Mouse (Mus musculus): ENCODE results near the gene Aadacl4. TPM values are rescaled to one million over a fixed set of nuclear protein-coding genes. Genes with fewer than 3 reads are reported as not detected.
"Not testable (repeated sequence)": the region's sequence is repeated elsewhere in the genome, so short reads cannot be mapped to it uniquely, and the experiment has no call there.

The Aadacl4 gene
- polyA plus RNA-seq (2014; fragmentation: Nextera tagmentation; extraction: Ambion mirVana), result not detected in 2 replicates

DNA sequence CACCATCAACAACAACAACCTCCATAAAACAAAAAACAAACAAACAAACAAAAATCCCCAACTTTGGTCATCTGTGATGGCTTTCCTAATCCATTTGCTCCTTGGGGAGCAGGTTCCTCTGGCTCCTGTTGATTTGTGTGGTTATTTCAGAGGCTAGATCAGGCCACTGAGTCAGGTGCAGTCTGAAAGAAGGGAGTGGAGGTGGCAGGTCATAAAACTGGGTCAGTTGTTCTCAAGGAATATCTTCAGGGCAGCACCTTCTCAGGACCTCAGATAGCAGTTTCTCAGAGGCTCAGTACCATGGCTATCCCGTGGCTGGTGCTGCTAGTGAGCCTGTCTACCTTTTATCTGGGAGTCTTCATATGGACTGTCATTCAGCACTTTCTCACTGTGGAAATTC, at the start of gene Aadacl4:
Aadacl4 (plus strand) TSS at position 301 of the 400 bp plus-strand sequence.
- Histone ChIP-seq H3K4me1 (replicated peaks; ENCODE audit: control insufficient read depth, insufficient read depth, low read length) (no peaks in the 10 kb centered on the region), H3K9me3 (ENCODE audit: control insufficient read depth, low read length) (no peaks in the 10 kb centered on the region), H3K27ac (ENCODE audit: low read depth) (no peak within 1 kb of the TSS), H3K9ac (ENCODE audit: low read length) (no peak within 1 kb of the TSS), H3K27me3 (replicated peaks; ENCODE audit: control insufficient read depth, insufficient read depth, low read length) (no peaks in the 10 kb centered on the region), H3K4me3 (ENCODE audit: low read depth, low read length) (no peak within 1 kb of the TSS), H3K36me3 (ENCODE audit: control insufficient read depth, insufficient read depth, low read length) (no peaks in the 10 kb centered on the region), H3K4me2 (ENCODE audit: low read length) (no peak within 1 kb of the TSS)
- DNase-seq (ENCODE audit: low spot score), result no peak
- 58% methylated on average over 1 of the region's 1 CpGs for WGBS
- ATAC-seq (replicated peaks; ENCODE audit: low FRiP score, low TSS enrichment, low read depth), result no peak

DNA sequence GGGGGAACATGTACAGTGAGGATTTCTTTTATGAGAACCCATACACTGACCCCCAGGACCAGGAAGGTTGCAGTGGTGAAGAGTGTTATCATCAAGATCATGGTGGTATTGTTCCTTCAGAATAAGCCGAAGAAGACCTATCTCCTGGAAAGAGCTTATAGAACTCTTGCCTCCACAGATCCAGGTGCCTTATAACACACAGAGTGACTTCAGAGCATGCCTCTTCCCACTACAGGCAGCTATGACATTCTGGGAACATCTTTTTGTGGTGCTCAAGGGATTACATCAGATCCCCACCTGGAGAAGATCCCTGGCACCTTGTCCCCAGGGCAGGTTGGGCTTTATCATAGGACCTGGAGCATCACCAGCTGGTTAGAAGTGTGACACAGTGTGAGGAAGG, 48.5 kb upstream of the Aadacl4 start, which contains the start of gene Gm13124:
Gm13124 (minus strand) TSS at position 101 of the 400 bp plus-strand sequence.
- no peaks in the 10 kb centered on the region for H3K27me3 ChIP-seq (replicated peaks; ENCODE audit: control insufficient read depth, insufficient read depth, low read length)
- H3K4me2 ChIP-seq (ENCODE audit: low read length), result no peak within 1 kb of the TSS
- H3K4me1 ChIP-seq (replicated peaks; ENCODE audit: control insufficient read depth, insufficient read depth, low read length), result no peaks in the 10 kb centered on the region
- no peaks in the 10 kb centered on the region for H3K36me3 ChIP-seq (ENCODE audit: control insufficient read depth, insufficient read depth, low read length)
- no peak for DNase-seq (ENCODE audit: low spot score)
- H3K9me3 ChIP-seq (ENCODE audit: control insufficient read depth, low read length), result no peaks in the 10 kb centered on the region
- ATAC-seq (replicated peaks; ENCODE audit: low FRiP score, low TSS enrichment, low read depth), result no peak
- 90% methylated on average over 1 of the region's 1 CpGs for whole genome bisulfite sequencing
- no peak within 1 kb of the TSS for H3K9ac ChIP-seq (ENCODE audit: low read length)
- H3K4me3 ChIP-seq (ENCODE audit: low read depth, low read length), result no peak within 1 kb of the TSS
- no peak within 1 kb of the TSS for H3K27ac ChIP-seq (ENCODE audit: low read depth)

DNA sequence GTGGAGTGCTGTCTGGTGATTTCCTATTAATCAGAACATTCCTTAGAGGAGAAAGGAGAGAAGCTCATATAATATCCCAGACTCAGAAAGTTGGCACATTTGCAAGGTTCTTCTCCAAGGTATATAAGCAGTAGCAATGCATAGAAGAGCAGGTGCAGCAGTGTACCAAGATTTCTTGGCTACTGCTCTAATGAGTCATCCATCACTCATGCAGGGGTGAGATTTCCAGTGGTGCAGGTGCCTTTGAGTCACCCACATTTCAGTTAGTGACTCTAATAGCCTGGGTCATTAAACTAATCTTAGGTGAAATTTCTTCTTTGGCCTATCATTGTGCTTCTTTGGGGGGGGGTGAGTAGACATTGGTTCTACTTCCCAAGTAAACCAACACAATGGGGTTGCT, 45.8 kb upstream of the Aadacl4 start:
- H3K9ac ChIP-seq (ENCODE audit: low read length), result no peak overlapping the region
- no peak overlapping the region for H3K4me2 ChIP-seq (ENCODE audit: low read length)
- no peak for ATAC-seq (replicated peaks; ENCODE audit: low FRiP score, low TSS enrichment, low read depth)
- no peaks in the 10 kb centered on the region for H3K9me3 ChIP-seq (ENCODE audit: control insufficient read depth, low read length)
- no peaks in the 10 kb centered on the region for H3K27me3 ChIP-seq (replicated peaks; ENCODE audit: control insufficient read depth, insufficient read depth, low read length)
- no peak overlapping the region for H3K4me3 ChIP-seq (ENCODE audit: low read depth, low read length)
- no peak overlapping the region for H3K27ac ChIP-seq (ENCODE audit: low read depth)
- no peaks in the 10 kb centered on the region for H3K36me3 ChIP-seq (ENCODE audit: control insufficient read depth, insufficient read depth, low read length)
- no peaks in the 10 kb centered on the region for H3K4me1 ChIP-seq (replicated peaks; ENCODE audit: control insufficient read depth, insufficient read depth, low read length)
- DNase-seq (ENCODE audit: low spot score), result no peak

DNA sequence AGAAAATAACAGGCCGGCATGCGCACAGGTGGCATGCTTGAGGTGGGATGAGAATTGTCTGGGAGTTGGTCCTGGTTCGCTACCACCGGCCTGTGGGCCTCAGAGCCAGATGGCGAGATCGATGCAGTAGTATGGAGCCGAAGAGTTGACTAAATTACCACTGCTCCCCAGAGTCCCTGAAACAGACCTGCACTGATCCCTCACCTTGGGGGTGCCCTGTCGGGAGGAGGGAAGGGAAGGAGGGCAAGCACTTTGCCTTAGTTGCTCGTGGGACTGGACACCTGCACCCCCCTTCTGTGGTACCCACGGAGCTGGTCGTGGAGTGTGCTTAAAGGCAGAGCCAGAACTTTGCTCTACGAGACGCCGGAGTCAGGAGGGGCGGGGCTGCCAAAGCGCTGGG, 27.3 kb upstream of the Aadacl4 start:
- WGBS, result 80% methylated on average over 12 of the region's 16 CpGs
- not testable (repeated sequence) for H3K27me3 ChIP-seq (replicated peaks; ENCODE audit: control insufficient read depth, insufficient read depth, low read length); DNase-seq (ENCODE audit: low spot score); H3K4me3 ChIP-seq (ENCODE audit: low read depth, low read length); H3K9me3 ChIP-seq (ENCODE audit: control insufficient read depth, low read length); H3K36me3 ChIP-seq (ENCODE audit: control insufficient read depth, insufficient read depth, low read length); H3K27ac ChIP-seq (ENCODE audit: low read depth); H3K4me2 ChIP-seq (ENCODE audit: low read length); H3K4me1 ChIP-seq (replicated peaks; ENCODE audit: control insufficient read depth, insufficient read depth, low read length); H3K9ac ChIP-seq (ENCODE audit: low read length)
- ATAC-seq (replicated peaks; ENCODE audit: low FRiP score, low TSS enrichment, low read depth), result 0 out of 2 replicates have a peak, but pooled peaks have one; percentile 40

DNA sequence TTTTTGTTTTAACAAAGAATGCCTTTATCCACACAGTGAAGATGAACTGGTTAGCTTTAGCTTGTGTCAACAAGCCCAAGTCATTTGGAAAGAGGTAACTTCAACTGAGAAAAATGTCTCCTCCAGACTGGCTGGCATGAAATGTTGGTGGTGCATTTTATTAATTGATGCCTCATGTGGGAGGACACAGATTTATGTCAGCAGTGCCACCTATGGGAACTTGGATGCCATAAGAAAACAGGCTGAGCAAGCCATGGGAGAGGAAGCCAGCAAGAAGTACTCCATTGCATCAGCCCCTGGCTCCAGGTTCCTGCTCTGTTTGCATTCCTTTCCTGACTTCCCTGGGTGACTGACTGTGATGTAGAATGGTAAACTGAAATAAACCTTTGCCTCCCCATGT, 20.7 kb upstream of the Aadacl4 start:
- ATAC-seq (replicated peaks; ENCODE audit: low FRiP score, low TSS enrichment, low read depth), result no peak
- no peak overlapping the region for H3K4me2 ChIP-seq (ENCODE audit: low read length)

DNA sequence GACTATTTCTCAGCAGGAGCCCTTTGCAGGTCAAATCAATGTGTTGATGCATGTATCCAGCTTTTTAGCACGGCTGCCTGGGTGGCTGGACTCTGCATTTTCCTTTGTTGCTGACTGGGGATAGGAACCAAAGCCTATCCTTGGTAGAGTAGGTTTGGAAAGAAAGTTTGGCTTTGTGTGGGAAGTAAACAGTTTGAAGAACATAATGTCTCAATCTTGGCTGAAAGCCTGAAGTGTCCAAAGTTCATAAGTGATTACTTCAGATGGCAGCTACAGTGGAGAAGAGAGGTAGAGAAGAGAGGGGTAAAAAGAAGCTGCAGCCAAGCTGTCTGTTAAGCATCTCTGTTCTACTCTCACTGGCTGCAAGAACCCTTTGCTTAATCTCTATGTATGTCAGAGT, 1.1 kb downstream of the Aadacl4 start:
- Histone ChIP-seq H3K4me2 (ENCODE audit: low read length) (no peak overlapping the region), H3K9ac (ENCODE audit: low read length) (no peak overlapping the region), H3K27ac (ENCODE audit: low read depth) (no peak overlapping the region), H3K27me3 (replicated peaks; ENCODE audit: control insufficient read depth, insufficient read depth, low read length) (no peaks in the 10 kb centered on the region), H3K4me1 (replicated peaks; ENCODE audit: control insufficient read depth, insufficient read depth, low read length) (no peaks in the 10 kb centered on the region), H3K9me3 (ENCODE audit: control insufficient read depth, low read length) (no peaks in the 10 kb centered on the region), H3K4me3 (ENCODE audit: low read depth, low read length) (no peak overlapping the region), H3K36me3 (ENCODE audit: control insufficient read depth, insufficient read depth, low read length) (no peaks in the 10 kb centered on the region)
- DNase-seq (ENCODE audit: low spot score) (no peak), ATAC-seq (replicated peaks; ENCODE audit: low FRiP score, low TSS enrichment, low read depth) (no peak)
- WGBS, result 77% methylated on average over 1 of the region's 1 CpGs

More for the DNA sequence above, 20.7 kb upstream of the Aadacl4 start:
- Histone ChIP-seq H3K9ac (ENCODE audit: low read length) (no peak overlapping the region), H3K27ac (ENCODE audit: low read depth) (no peak overlapping the region), H3K9me3 (ENCODE audit: control insufficient read depth, low read length) (no peaks in the 10 kb centered on the region), H3K27me3 (replicated peaks; ENCODE audit: control insufficient read depth, insufficient read depth, low read length) (no peaks in the 10 kb centered on the region), H3K36me3 (ENCODE audit: control insufficient read depth, insufficient read depth, low read length) (no peaks in the 10 kb centered on the region), H3K4me3 (ENCODE audit: low read depth, low read length) (no peak overlapping the region), H3K4me1 (replicated peaks; ENCODE audit: control insufficient read depth, insufficient read depth, low read length) (no peaks in the 10 kb centered on the region)
- DNase-seq (ENCODE audit: low spot score), result no peak

DNA sequence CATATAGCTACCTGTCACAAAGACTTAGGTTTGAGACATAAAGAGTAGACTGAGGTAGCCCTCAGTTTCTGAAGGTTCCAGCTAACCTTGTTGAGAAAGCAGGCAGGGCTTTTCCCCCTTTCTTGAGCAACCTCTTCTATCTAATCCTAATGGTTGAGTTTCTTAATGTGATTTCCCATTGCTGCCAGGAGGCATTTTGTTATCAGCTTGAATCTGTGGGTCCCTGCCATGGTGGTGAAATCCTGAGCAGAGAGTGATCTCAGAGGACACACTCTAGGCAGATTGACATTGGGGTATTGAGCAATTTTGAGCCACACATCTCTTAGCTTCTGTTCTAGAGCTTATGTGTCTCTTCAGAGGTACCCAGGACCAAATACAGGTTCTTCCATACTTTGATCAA, 24.8 kb downstream of the Aadacl4 start:
- Histone ChIP-seq H3K9me3 (ENCODE audit: control insufficient read depth, low read length) (no peaks in the 10 kb centered on the region), H3K36me3 (ENCODE audit: control insufficient read depth, insufficient read depth, low read length) (no peaks in the 10 kb centered on the region), H3K4me3 (ENCODE audit: low read depth, low read length) (no peak overlapping the region), H3K27ac (ENCODE audit: low read depth) (no peak overlapping the region), H3K9ac (ENCODE audit: low read length) (no peak overlapping the region), H3K4me2 (ENCODE audit: low read length) (no peak overlapping the region), H3K27me3 (replicated peaks; ENCODE audit: control insufficient read depth, insufficient read depth, low read length) (no peaks in the 10 kb centered on the region), H3K4me1 (replicated peaks; ENCODE audit: control insufficient read depth, insufficient read depth, low read length) (no peaks in the 10 kb centered on the region)
- ATAC-seq (replicated peaks; ENCODE audit: low FRiP score, low TSS enrichment, low read depth) (no peak), DNase-seq (ENCODE audit: low spot score) (no peak)

Other genes with a start within 250 kb of the Aadacl4 start
- not detected in 2 replicates for gene Pramef20, start 235.8 kb upstream of the Aadacl4 start, polyA plus RNA-seq (2014; fragmentation: Nextera tagmentation; extraction: Ambion mirVana)
- gene Pramef12, start 205.2 kb upstream of the Aadacl4 start, polyA plus RNA-seq (2014; fragmentation: Nextera tagmentation; extraction: Ambion mirVana), result 0.11 TPM in 1 of 2 replicates, not detected in the other
- gene 1700012P22Rik, start 174.9 kb upstream of the Aadacl4 start, polyA plus RNA-seq (2014; fragmentation: Nextera tagmentation; extraction: Ambion mirVana), result not detected in 2 replicates
- not detected in 2 replicates for gene Gm9944, start 160.4 kb upstream of the Aadacl4 start, polyA plus RNA-seq (2014; fragmentation: Nextera tagmentation; extraction: Ambion mirVana)
- not detected in 2 replicates for gene Aadacl3, start 150.0 kb upstream of the Aadacl4 start, polyA plus RNA-seq (2014; fragmentation: Nextera tagmentation; extraction: Ambion mirVana)
- gene 9430007A20Rik, start 93.9 kb upstream of the Aadacl4 start, polyA plus RNA-seq (2014; fragmentation: Nextera tagmentation; extraction: Ambion mirVana), result not detected in 2 replicates
- gene Gm13124, start 48.6 kb upstream of the Aadacl4 start, polyA plus RNA-seq (2014; fragmentation: Nextera tagmentation; extraction: Ambion mirVana), result not detected in 2 replicates
- gene Gm436, start 72.7 kb downstream of the Aadacl4 start, polyA plus RNA-seq (2014; fragmentation: Nextera tagmentation; extraction: Ambion mirVana), result not detected in 2 replicates
- gene Gm13178, start 107.7 kb downstream of the Aadacl4 start, polyA plus RNA-seq (2014; fragmentation: Nextera tagmentation; extraction: Ambion mirVana), result not detected in 2 replicates
- not detected in 2 replicates for gene Gm438, start 172.9 kb downstream of the Aadacl4 start, polyA plus RNA-seq (2014; fragmentation: Nextera tagmentation; extraction: Ambion mirVana)